Mouse (Mus musculus) large intestine, adult 2 months (tissue): ENCODE results near the gene Lin7a. TPM values are rescaled to one million over a fixed set of nuclear protein-coding genes. Genes with fewer than 3 reads are reported as not detected.
A peak's percentile ranks its signal among the peaks of the same experiment; 100 is the strongest.

ENCODE experiments used
- DNase-seq: peaks from one replicate; pipeline ENCODE4 v3.0.0-alpha.2; 2012; ENCODE audit warnings: low read depth, low spot score
- WGBS: fragments of 180-500 bp; shearing (Covaris S2); methylation state at CpG from one replicate; pipeline ENCODE4 v1.1.7; 2018; 5-methylcytosine and 5-hydroxymethylcytosine counted together
- polyA plus RNA-seq: library from polyadenylated mRNA; depleted of rRNA; stranded (reverse); fragments of >200 nt; gene quantifications from 2 replicates; pipeline ENCODE4 v1.2.3, GENCODE M21; 2012

Gene Lin7a
- polyA plus RNA-seq, 1 experiment, result 0.16 TPM

DNA sequence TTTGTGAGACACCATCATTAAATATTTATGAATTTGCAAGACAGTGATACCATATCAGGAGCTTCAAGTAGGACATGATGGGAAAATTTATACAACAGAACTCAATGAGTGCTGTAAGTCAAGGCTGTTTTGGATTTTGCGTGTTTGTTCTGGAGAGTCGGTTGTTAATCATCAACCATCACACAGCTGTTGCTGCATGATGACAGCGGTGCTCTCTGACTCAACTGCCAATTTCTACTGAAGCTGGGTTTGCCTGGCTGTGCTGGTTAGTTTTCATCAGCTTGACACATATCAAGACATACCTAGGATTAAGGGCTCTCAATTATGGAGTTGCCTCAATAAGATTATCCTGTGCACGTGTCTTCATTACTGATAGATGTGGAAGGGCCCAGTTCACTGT is 41.1 kb downstream of the Lin7a start:
- 40% methylated on average over 4 of the region's 4 CpGs for WGBS
- no peak for DNase-seq

DNA sequence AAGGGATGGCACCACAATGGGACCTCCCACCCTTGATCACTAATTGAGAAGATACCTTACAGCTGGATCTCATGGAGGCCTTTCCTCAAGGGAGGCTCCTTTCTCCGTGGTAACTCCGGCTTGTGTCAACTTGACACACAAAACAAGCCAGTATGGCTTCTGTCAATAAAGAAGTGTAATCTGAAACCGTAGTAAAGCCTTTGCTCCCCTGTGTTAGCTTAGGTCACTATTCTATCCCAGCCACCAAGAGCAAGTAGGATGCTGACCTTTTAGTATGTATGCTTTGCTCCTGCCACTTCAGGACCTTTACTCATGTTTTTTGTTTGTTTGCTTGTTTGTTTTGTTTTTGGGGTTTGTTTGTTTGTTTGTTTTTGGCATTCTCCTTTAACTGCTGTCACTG is 41.9 kb downstream of the Lin7a start:
- 42% methylated on average over 3 of the region's 3 CpGs for WGBS
- no peak for DNase-seq

DNA sequence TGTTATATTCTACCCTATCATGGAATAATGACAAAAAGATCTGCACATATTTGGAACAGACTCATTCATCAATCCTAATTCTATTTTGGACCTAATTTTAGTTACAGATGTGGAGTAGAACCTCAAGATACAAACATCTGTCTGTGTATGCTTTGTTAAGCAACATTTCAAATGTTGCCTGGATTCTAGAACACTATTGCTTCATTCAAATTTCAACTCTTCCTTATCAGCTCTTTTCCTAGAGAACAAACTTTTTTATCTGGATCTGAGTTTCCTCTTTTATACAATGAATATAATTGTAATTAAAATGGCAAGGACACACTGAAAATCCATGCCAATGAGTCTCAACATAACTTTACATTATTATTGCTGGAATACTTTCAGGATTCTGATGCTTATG is 43.8 kb downstream of the Lin7a start:
- no peak for DNase-seq

DNA sequence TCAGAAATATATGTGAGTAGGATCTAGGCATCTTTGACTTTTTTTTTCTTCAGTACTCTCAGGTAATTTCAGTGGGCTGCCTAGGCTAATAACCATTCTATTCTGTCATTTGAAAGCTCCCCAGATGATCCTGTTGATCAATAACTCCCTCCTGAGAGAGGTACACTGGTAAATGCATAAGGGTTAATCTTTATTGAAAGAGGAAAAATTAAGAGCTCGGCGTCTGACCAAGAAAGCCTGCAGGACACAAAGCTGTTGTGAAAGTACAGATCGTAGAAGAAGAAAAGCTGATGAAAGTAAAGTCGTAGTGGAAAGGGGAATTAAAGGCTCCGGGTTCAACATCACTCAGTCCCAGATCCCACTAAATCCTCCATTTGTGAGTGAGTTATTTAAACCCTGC is 44.2 kb downstream of the Lin7a start:
- WGBS, result 77% methylated on average over 5 of the region's 5 CpGs
- DNase-seq, result no peak

DNA sequence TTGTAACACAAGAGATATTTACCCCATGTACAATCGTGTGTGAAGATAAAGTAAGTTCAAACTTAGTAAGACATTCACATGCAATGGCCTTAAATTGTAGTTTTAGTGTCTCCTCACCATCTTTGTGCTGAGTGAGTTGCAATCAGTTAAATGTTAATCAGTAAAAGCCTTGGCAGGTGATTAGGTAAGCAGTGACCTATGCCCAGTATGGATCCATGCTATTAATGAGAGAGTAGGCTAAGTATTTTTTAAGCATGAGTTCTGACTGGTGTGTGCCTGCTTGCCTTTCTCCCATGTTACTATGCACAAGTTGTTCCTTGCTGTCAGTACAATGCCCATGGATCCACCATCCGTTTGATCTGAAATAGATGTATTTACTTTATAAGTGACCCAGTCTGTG is 44.6 kb downstream of the Lin7a start:
- WGBS, result 72% methylated on average over 2 of the region's 2 CpGs
- no peak for DNase-seq

DNA sequence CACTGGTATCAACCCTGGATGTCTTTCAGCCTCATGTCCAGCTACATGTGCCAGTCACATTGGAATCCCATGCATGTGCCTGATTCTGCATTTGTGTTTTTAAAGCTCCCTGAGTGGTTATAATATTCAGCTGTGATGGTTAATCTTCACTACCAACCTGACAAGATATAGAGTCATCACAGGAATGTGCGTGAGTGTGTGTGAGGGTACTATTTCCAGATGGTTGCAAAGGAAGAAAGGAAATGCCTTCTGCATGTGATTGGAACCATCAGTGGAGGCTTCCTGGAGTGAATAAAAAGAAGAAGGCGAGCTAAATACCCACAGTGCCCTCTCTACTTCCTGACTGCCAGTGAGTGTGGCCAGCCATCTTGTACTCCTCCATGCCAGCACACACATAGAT is 48.2 kb downstream of the Lin7a start:
- 89% methylated on average over 2 of the region's 2 CpGs for WGBS
- DNase-seq, result no peak

DNA sequence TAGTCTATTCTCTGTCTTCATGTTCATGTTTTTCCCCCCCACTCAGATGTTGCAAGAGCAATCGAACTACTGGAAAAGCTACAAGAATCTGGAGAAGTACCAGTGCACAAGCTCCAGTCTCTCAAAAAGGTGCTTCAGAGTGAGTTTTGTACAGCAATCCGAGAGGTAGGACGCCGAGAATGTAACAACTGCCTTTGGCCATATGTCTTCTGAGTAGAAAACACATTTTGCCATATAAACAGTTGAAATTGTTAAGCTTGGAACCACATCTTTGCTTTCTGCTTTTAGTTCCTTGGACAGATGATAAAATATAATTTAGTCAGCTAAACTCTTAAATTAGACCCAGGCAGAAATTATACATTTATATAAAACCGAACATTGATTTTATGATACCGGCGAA is 52.4 kb downstream of the Lin7a start:
- DNase-seq, result no peak
- WGBS, result 94% methylated on average over 7 of the region's 7 CpGs

DNA sequence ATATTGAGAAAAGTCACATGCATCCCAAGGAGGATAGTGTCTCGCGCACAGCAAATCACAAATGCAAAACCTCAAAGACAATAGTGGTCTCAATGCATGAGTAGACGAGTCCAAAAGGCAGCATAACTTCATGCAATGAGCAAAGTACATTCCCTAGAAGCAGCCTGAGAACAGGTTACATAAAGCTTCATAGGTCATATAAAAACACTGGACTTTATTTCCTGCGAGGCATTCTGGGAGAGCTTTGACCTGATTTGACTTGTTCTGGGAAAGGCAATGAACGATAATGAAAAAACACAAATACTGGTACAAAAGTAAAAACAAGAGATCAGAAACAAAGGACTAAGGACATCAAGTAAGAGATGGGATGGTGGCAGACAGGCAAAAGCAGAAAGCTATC is 54.1 kb downstream of the Lin7a start:
- WGBS, result 68% methylated on average over 5 of the region's 5 CpGs
- no peak for DNase-seq

DNA sequence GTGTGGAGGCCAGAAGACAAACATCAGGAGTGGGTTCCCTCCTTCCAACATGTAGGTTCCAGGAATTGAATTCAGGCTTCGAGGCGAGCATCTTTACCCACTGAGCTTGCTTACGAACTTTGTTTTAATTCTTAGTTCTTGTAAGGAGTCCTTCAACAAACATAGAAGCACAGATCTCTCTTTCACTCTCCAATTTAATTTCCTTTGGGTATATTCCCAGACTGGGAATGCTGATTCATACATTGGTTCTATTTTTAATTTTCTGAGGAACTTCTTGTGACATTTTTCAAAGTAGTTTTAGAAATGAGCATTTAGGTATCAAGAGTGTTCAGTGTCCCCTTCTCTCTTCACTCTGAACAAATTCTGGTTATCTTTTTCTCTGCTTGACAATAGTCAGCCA is 68.0 kb downstream of the Lin7a start:
- DNase-seq, result no peak
- 78% methylated on average over 3 of the region's 3 CpGs for WGBS

DNA sequence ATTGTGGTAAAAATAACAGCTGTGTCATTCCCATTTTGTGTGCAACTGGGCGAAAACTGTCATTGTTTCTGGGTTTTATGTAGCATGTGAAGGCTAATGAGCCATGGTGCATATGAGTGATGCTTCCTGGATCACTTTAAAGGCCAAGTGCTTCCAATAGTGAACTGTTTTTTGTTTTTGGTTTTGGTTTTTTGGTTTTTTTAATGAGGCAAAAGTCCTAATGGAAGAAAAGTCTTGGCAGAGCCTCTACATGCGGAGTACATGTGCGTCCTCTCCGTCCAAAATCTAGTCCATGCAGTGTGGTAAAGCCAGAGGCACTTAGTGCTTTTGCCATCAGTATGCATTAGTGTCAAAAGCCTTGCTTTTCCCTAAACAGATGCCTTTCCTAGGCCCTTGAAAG is 69.7 kb downstream of the Lin7a start:
- 83% methylated on average over 4 of the region's 4 CpGs for WGBS
- no peak for DNase-seq

DNA sequence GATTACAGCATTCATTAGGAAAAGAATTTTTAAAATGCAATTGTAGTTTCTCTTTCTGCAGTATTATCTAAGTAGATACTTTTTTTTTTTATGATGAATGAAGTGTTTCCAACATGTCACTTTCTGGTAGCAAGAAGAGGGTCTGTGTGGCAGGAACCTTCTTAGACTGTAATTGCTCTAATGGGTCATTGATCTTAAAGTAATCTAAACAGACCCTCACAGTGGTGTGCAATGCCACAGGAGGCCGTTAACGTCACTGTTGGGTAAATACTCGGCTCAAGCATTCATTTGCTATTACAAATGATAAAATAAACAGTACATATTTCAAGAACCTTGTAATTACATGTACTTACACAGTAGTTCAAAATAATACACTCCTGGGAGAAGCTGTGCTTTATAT is 72.7 kb downstream of the Lin7a start:
- WGBS, result 59% methylated on average over 3 of the region's 3 CpGs
- no peak for DNase-seq

DNA sequence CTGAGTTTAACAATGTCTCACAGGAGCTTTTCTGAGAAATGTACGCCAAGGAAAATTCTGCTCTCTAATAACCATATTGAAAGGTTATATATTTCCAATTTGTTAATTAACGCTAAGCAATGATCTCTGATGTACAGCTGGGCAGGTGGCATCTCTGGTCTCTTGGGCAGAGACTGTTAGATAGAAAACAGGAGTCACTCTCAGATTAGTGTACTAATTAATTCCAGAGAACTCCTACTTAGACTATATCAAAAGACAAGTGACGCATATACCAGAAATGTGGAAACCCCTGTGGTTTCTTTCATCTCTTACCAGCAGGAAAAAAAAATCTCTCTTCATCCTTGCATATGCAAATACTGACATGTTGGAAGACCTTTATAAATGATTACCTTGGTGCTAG is 76.4 kb downstream of the Lin7a start:
- WGBS, result 91% methylated on average over 3 of the region's 3 CpGs
- DNase-seq, result no peak

DNA sequence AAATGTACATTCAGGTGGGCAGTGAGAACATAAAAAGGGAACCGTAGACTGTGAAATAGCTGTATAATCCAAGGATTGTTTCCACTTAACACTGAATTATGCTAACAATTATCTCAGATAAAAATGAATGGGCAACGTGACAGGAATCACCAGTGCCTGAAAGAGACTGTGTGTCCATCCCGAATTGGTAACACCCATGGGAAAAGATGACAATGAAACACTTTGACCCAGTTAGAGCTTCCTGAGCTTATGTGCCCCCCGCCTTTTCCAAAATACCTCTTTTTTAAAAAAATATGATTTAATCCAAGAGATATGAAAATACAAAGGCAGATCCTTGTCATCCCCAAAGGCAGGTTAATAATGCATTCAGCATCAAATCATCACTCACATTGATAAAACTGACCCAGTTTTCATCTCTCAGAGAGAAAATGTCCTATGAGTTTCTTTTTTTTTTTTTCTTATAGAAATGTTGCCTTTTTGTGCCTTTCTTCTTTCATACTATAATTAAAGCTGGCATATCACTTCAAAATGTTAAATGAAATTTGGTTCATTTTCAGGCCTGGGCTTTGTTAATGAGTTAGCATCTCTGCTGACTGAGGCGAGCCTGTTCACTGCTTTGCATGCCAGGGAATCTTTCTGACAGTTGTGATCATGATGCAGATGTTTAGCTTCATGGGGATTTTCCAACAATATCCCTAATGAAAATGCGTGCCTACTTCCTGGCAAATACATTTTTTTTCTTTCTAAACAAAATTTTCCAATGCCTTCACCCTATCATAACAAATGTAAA is 80.4 kb downstream of the Lin7a start:
- 37% methylated on average over 6 of the region's 6 CpGs for WGBS
- no peak for DNase-seq

DNA sequence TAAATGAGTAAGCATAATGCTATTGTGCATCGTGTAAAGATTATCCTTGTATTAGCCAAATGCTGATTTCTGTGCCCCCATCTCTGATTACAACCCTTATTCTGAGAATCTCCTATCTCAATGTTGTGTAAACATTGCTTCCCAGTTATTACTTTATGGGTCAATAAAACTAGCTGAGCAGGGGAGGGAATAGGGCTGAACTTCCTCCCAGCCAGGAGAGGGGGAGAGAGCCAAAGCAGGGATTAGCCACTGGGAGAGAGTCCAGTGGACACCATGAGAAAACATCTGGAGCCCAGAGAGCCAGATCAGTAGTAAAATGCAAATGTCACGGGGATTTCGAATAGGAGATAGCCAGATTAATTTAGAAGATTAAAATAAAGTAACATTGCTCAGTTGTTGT is 82.0 kb downstream of the Lin7a start:
- 23% methylated on average over 3 of the region's 3 CpGs for WGBS
- peak; percentile 24 for DNase-seq

DNA sequence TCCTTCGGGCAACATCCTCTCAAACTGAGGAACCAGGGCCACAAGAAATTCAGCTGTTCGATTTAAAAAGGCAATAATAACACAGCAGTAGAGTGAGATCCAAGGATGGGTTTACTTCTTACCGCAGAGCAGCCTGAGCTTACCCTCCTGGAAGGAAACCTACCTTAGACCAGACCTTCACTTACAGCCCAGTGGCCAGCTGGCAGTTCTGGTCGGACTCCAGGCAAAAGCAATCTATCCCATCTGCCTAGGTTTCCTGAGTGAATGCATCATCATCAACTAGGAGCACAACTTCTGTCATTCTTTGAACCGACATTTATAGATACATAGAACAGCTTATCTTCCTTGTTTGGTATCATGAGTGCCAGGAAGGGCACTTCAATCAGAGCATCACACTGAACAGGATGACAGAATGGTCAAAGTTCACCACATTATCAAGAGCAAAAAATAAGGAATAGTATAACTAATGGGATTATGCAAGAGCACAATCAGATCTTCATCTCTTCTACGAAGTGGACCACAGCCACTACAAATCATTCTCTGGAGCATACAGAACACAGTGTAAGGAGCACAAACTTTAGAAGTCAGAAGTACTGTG is 87.1 kb downstream of the Lin7a start:
- WGBS, result 79% methylated on average over 6 of the region's 6 CpGs
- DNase-seq, result no peak

DNA sequence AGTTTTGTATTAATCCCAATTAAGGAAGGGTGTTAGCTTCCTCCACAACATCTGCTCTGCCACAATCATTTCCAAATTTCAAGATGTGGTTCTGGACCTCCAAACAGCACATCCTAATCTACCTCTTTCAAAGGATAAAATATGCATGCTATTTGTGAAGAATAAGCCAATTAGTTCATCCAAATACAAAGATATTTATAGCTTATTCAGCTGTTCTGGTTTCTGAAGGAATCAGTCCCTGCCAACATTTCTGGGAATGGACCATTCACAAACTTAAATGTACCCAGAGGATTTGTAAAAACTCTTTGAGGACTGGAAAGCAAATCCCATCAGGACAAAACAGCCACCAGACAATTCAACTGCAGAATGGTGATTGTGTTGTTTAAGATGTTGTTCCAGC is 87.8 kb downstream of the Lin7a start:
- no peak for DNase-seq

DNA sequence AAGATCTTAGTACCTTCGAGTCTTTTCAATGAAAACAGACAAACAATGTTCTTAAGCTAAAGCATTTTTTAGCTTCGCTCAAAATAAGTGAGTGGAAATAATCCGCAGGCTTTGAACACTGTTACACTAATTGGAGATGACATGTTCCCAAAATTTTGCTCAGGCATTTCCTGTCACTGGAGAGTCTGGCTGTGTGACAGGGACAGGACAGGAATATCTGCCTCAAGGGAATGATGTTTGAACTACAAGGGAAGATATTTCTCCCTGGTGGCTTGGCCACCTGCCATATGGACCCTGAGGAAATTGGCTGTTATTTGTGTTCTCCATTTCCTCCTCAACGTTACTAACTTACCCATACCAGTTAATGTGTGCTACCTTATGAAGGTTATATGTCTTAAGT is 90.1 kb downstream of the Lin7a start:
- 57% methylated on average over 4 of the region's 4 CpGs for WGBS
- no peak for DNase-seq

DNA sequence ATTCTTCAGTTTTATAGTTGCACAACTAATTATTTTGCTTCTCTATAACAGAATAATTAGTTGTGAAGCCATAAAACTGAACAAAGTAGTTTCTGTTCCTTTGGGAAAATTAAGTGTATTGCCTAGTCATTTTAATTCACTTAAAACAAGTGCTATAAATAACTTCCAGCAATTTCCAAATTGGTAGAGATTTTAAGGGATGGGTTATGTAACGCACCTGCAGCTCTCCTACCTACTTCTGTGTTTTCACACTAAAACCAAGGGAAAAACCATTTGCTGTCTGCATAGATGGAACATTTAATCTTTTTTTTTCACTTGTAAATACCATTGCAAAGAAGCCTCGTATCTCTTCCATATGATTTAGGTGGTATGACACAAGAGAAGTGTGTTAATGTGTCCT is 90.5 kb downstream of the Lin7a start:
- WGBS, result 85% methylated on average over 2 of the region's 2 CpGs

DNA sequence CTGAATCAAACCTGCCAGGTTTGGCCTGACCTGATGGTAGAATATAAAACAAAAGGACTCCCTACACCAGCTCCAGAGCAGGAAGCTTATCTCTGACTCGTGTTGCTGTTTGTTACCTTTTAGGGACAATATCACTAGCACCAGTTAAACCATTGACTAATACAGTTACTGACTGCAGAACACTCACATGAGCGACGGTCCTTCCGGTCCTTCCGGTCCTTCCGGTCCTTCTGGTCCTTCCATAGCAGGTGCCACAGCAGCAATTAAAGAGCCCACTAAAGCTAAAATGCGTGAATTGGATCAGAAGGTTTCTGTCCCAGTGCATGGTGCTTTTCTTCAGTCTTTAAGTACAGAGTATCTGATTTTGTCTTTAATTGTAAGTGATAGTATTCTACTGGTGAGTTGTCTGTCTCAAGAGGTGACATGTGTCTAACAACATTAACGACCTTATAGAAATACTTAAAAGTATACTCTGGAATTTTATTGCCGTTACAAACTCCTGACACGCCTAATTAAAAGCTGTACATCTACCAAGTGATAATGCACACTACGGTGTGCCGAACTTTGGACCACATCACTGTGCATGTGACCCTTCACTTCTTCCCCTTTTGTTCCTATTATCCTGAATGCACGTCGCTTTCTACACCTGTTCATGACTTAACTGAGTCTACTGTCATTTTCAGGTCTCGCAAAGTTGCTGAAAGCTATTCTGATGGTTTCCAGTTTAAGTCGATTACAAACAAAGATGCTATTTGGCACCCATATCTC is 91.7 kb downstream of the Lin7a start:
- 43% methylated on average over 16 of the region's 16 CpGs for WGBS
- DNase-seq, result peak; percentile 33

More for the DNA sequence above, 90.5 kb downstream of the Lin7a start:
- no peak for DNase-seq

DNA sequence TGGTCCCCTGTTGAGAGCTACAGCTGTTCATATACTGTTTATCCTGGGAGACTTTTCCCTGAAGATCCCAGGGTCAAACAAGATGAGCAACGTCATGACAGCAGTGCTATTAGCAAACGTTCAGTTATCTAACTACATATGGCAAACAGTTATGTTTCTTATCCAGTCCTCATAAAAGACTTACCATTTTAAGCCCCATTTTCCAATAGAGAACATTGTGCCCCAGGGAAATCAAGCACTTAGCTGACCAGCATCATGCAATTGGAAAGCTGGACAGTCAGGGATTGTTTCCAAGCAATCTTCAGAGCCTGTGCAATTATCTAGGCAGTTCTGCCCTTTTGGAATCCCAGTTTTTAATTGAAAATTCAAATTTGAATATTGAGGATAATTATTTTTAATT is 105.7 kb downstream of the Lin7a start:
- DNase-seq, result no peak
- 46% methylated on average over 2 of the region's 2 CpGs for WGBS

DNA sequence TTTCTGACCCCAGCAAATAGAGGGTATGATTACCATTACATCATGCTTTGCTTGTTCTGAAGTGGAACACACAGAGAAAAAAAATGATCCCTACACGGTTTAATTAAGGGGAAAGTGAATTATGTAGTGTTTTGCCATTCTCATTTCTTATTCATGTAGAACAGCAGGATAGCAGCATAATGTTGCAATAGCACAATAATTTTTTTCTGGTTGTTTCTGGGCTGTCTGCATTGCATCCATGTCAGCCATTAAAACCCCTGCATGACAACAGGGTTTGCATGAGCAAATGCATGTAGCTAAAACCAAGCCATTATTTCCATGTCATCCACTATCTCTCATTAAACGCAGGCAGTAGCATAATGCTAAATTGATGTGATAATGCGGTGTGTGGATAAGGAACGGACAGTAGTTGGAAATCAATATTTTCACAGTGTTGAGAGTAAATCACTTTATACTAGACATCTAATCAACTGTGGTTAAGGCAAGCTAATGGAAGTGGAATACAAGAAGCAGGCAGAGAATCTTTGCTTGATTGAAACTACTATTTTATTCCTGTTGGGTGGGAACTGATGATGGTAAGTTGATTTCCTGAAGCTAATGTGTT is 109.8 kb downstream of the Lin7a start:
- WGBS, result 84% methylated on average over 4 of the region's 4 CpGs

More for the DNA sequence above, 109.8 kb downstream of the Lin7a start:
- DNase-seq, result no peak
